Comparison of ENCODE assay signal across 8 mouse cellular contexts in genomic region chr7:66061057-66061456, GRCm38 (mm10). TPM values are rescaled to one million over a fixed set of nuclear protein-coding genes. Genes with fewer than 3 reads are reported as not detected.
DNase-seq lines count a peak whose midpoint lies in the region; ATAC-seq and TF ChIP-seq lines count a peak whose summit lies in the region.

No protein-coding gene starts in this region.

- WGBS in heart, embryonic 10.5 days = 2% methylated on average over 14 of the region's 14 CpGs
- WGBS in forebrain, embryonic 10.5 days = 3% methylated on average over 14 of the region's 14 CpGs
- WGBS in liver, embryonic 14.5 days (ENCODE audit: insufficient replicate concordance) = 1% methylated on average over 14 of the region's 14 CpGs

- H3K4me2 ChIP-seq in liver, embryonic 14.5 days (ENCODE audit: low read depth) = peak overlapping the region; percentile 68

- ATAC-seq in liver, embryonic 14.5 days (ENCODE audit: insufficient read depth) = no peak

- TF ChIP-seq CTCF in C2C12 (IDR thresholded peaks at IDR 0.05; ENCODE audit: control insufficient read depth, insufficient read depth, insufficient read length) = no peak
- no peak for TF ChIP-seq CTCF in liver, embryonic 14.5 days (IDR thresholded peaks at IDR 0.05; ENCODE audit: low read depth)

- no peaks in the 10 kb centered on the region for H3K9me3 ChIP-seq in heart, embryonic 10.5 days
- no peaks in the 10 kb centered on the region for H3K9me3 ChIP-seq in forebrain, embryonic 10.5 days
- no peaks in the 10 kb centered on the region for H3K9me3 ChIP-seq in liver, embryonic 14.5 days (ENCODE audit: control insufficient read depth, low read length)

- peaks cover 49% of the 10 kb centered on the region for H3K79me2 ChIP-seq in C2C12 (ENCODE audit: control insufficient read depth, insufficient read depth)

- peaks cover 35% of the 10 kb centered on the region for H3K36me3 ChIP-seq in heart, embryonic 10.5 days
- peaks cover 41% of the 10 kb centered on the region for H3K36me3 ChIP-seq in C2C12 (ENCODE audit: control insufficient read depth, insufficient read depth)
- H3K36me3 ChIP-seq in forebrain, embryonic 10.5 days (replicated peaks) = peaks cover 39% of the 10 kb centered on the region
- peaks cover 32% of the 10 kb centered on the region for H3K36me3 ChIP-seq in liver, embryonic 14.5 days (replicated peaks; ENCODE audit: control insufficient read depth, insufficient read depth, low read depth)

- peak overlapping the region; percentile 90 for H3K27ac ChIP-seq in heart, embryonic 10.5 days
- peak overlapping the region; percentile 93 for H3K27ac ChIP-seq in forebrain, embryonic 10.5 days
- H3K27ac ChIP-seq in liver, embryonic 14.5 days = peak overlapping the region; percentile 6; the same call in 1 of the 2 replicates

- peak overlapping the region; percentile 99 for H3ac ChIP-seq in C2C12 (ENCODE audit: control insufficient read depth, insufficient read length, low read depth)

- peaks cover 10% of the 10 kb centered on the region for H3K4me1 ChIP-seq in heart, embryonic 10.5 days
- peaks cover 22% of the 10 kb centered on the region for H3K4me1 ChIP-seq in forebrain, embryonic 10.5 days
- peaks cover 7 to 11% of the 10 kb centered on the region in 2 experiments; a peak in 3 of 4 replicates for H3K4me1 ChIP-seq in liver, embryonic 14.5 days (replicated peaks; ENCODE audit: control insufficient read depth in 2 of 2, insufficient read depth in 2 of 2, low read length in 1 of 2)

- no peak for TF ChIP-seq EP300 in liver, embryonic 14.5 days (IDR thresholded peaks at IDR 0.05; ENCODE audit: low read depth)

- peaks cover 33% of the 10 kb centered on the region for H3K79me3 ChIP-seq in C2C12 (ENCODE audit: low read depth)

- H3K27me3 ChIP-seq in heart, embryonic 10.5 days (ENCODE audit: insufficient read depth, poor library complexity, severe bottlenecking) = no peaks in the 10 kb centered on the region
- no peaks in the 10 kb centered on the region for H3K27me3 ChIP-seq in C2C12 (ENCODE audit: control insufficient read depth, insufficient read depth, insufficient read length)
- H3K27me3 ChIP-seq in forebrain, embryonic 10.5 days (ENCODE audit: poor library complexity, severe bottlenecking) = 0 out of 2 replicates have a peak, but pooled peaks cover 8% of the 10 kb centered on the region
- no peaks in the 10 kb centered on the region for H3K27me3 ChIP-seq in liver, embryonic 14.5 days (ENCODE audit: control insufficient read depth, insufficient read depth, low read length)

- DNase-seq in heart, embryonic 10.5 days (ENCODE audit: low spot score) = no peak
- no peak for DNase-seq in heart, adult 8-10 months (ENCODE audit: low spot score)
- no peak for DNase-seq in forebrain, embryonic 10.5 days (ENCODE audit: extremely low spot score, low spot score)
- no peak for DNase-seq in liver, embryonic 14.5 days (ENCODE audit: low read depth in 3 of 3, low spot score in 3 of 3)
- no peak for DNase-seq in urinary bladder, postnatal 14 days (ENCODE audit: low spot score)
- DNase-seq in natural killer cell, adult 2 months (ENCODE audit: low spot score in 2 of 2) = no peak
- no peak for DNase-seq in urinary bladder, postnatal 4 days (ENCODE audit: low spot score in 2 of 2)

- H3K4me3 ChIP-seq in heart, embryonic 10.5 days = peak overlapping the region; percentile 96
- H3K4me3 ChIP-seq in C2C12 (ENCODE audit: insufficient read depth, poor library complexity, severe bottlenecking) = peak overlapping the region; percentile 75
- H3K4me3 ChIP-seq in forebrain, embryonic 10.5 days = peak overlapping the region; percentile 97
- H3K4me3 ChIP-seq in liver, embryonic 14.5 days (ENCODE audit: insufficient read depth in 1 of 2, low read depth in 2 of 2, low read length in 2 of 2) = peak overlapping the region; percentile 72 to 82

- peak overlapping the region; percentile 89 for H3K9ac ChIP-seq in liver, embryonic 14.5 days (replicated peaks)

TF ChIP-seq in C2C12, 6 proteins besides CTCF, POLR2A, EP300 and RAD21:
- TF ChIP-seq FOSL1 (IDR thresholded peaks at IDR 0.05; ENCODE audit: insufficient read depth, low read length, poor library complexity, severe bottlenecking) (no peak), MYOD1 (IDR thresholded peaks at IDR 0.05; ENCODE audit: control insufficient read depth, insufficient read length, low read depth) (no peak), USF1 (IDR thresholded peaks at IDR 0.05; ENCODE audit: low read depth) (no peak), MYOG (IDR thresholded peaks at IDR 0.05; ENCODE audit: control insufficient read depth, extremely low read depth, insufficient read length) (no peak), CEBPB (IDR thresholded peaks at IDR 0.05; ENCODE audit: low read depth) (no peak), MAX (IDR thresholded peaks at IDR 0.05) (no peak)

RNA-seq across cellular contexts. Expression of gene Snrpa1, which starts 2.3 kb away (rescaled TPM):
- 147 and 212 TPM in 2 replicates for polyA plus RNA-seq in heart, embryonic 10.5 days (2016; fragmentation: Nextera tagmentation; extraction: Ambion mirVana)
- 10 to 100 TPM; 18.3 to 24.1 (median 20.7) TPM for total RNA-seq in heart, adult 8-10 months (2022)
- polyA plus RNA-seq in C2C12 (2012; fragmentation: generic; extraction: Trizol) = 120 TPM
- 292 and 294 TPM in 2 replicates for polyA plus RNA-seq in forebrain, embryonic 10.5 days (2016; fragmentation: Nextera tagmentation; extraction: Ambion mirVana)
- polyA plus RNA-seq in liver, embryonic 14.5 days (2012; rRNA removed) = 23.5 and 43.9 TPM in 2 replicates
- 88.4 and 94.2 TPM in 2 replicates for polyA plus RNA-seq in liver, embryonic 14.5 days (2014; fragmentation: Nextera tagmentation; extraction: Ambion mirVana)

RNA-seq across cellular contexts. Expression of gene Gm45213, which starts 17.7 kb away (rescaled TPM):
- not detected in 2 replicates for polyA plus RNA-seq in heart, embryonic 10.5 days (2016; fragmentation: Nextera tagmentation; extraction: Ambion mirVana)
- not detected for total RNA-seq in heart, adult 8-10 months (2022)
- not detected for polyA plus RNA-seq in C2C12 (2012; fragmentation: generic; extraction: Trizol)
- not detected in 2 replicates for polyA plus RNA-seq in forebrain, embryonic 10.5 days (2016; fragmentation: Nextera tagmentation; extraction: Ambion mirVana)
- not detected in 2 replicates for polyA plus RNA-seq in liver, embryonic 14.5 days (2012; rRNA removed)
- polyA plus RNA-seq in liver, embryonic 14.5 days (2014; fragmentation: Nextera tagmentation; extraction: Ambion mirVana) = not detected in 2 replicates

RNA-seq across cellular contexts. Expression of gene Selenos, which starts 18.4 kb away (rescaled TPM):
- polyA plus RNA-seq in heart, embryonic 10.5 days (2016; fragmentation: Nextera tagmentation; extraction: Ambion mirVana) = 88.5 and 109 TPM in 2 replicates
- total RNA-seq in heart, adult 8-10 months (2022) = 10 to 100 TPM; 37.5 to 50.8 (median 38.9) TPM
- 48.1 TPM for polyA plus RNA-seq in C2C12 (2012; fragmentation: generic; extraction: Trizol)
- 81.4 and 84.2 TPM in 2 replicates for polyA plus RNA-seq in forebrain, embryonic 10.5 days (2016; fragmentation: Nextera tagmentation; extraction: Ambion mirVana)
- polyA plus RNA-seq in liver, embryonic 14.5 days (2012; rRNA removed) = 23.6 and 39.8 TPM in 2 replicates
- polyA plus RNA-seq in liver, embryonic 14.5 days (2014; fragmentation: Nextera tagmentation; extraction: Ambion mirVana) = 56.4 and 62.7 TPM in 2 replicates

RNA-seq across cellular contexts. Expression of gene Chsy1, which starts 48.3 kb away (rescaled TPM):
- 12.6 and 21.0 TPM in 2 replicates for polyA plus RNA-seq in heart, embryonic 10.5 days (2016; fragmentation: Nextera tagmentation; extraction: Ambion mirVana)
- 10 to 100 TPM; 11.3 to 14.5 (median 11.5) TPM for total RNA-seq in heart, adult 8-10 months (2022)
- 25.5 TPM for polyA plus RNA-seq in C2C12 (2012; fragmentation: generic; extraction: Trizol)
- 13.1 and 13.5 TPM in 2 replicates for polyA plus RNA-seq in forebrain, embryonic 10.5 days (2016; fragmentation: Nextera tagmentation; extraction: Ambion mirVana)
- 5.7 and 7.9 TPM in 2 replicates for polyA plus RNA-seq in liver, embryonic 14.5 days (2012; rRNA removed)
- 9.0 and 11.0 TPM in 2 replicates for polyA plus RNA-seq in liver, embryonic 14.5 days (2014; fragmentation: Nextera tagmentation; extraction: Ambion mirVana)

Comparison
In these comparisons a context has a peak if more than half of its experiments do, and no peak if none do; other contexts are left out.
1. H3K27ac ChIP-seq: peak in every context shown above with its lines; median percentile 93 in forebrain, embryonic 10.5 days; 90 in heart, embryonic 10.5 days; 6 in liver, embryonic 14.5 days.